In the genomic region with DNA sequence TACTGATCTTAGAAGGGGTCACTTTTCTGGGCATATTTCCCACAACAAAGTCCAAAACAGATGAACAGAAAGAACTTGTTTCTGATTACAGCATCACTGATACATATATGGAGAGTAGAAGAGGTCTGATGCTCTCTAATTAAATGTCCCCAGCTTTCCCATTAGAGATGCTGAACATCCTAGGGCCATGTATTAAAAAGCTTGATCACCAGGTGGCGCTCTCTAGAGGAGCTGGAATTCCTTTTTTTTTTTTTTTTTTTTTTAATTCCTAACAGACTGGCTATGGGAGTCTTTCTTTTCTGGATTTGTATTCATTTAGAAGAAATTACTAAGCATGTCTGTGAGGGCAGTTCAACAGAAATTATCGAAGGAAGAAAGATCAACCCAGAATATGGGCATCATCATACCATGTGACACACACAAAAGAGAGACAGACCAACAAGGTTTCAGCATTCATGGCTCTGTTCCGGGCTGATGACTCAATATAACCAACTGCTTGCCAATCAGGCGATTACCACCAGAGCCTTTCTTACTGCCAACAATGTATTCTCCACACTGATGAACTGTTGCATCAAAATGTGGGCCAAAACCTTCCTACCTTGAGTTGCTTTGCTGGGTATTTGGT, we compare ENCODE assay signal across 8 mouse cellular contexts.
DNase-seq lines count a peak whose midpoint lies in the region.

No protein-coding gene starts in this region.

- peak; percentile 1 for DNase-seq in cerebellum, adult 11 months
- DNase-seq in cerebellum, adult 11-12 months, result no peak
- peak; percentile 29 to 65 for DNase-seq in left cerebral cortex, adult 18-20 months (ENCODE audit: low spot score in 2 of 2)
- no peak for DNase-seq in left cerebral cortex, postnatal 36 days (ENCODE audit: low spot score in 2 of 2)
- peak; percentile 8 for DNase-seq in adrenal gland, adult 8-10 months
- peak; percentile 35 for DNase-seq in forelimb bud, embryonic 11.5 days (ENCODE audit: low read depth, low spot score)
- DNase-seq in right cerebral cortex, postnatal 14 days, result peak; percentile 39
- no peak for DNase-seq in MN1 (ENCODE audit: low spot score)

- intact Hi-C loops in left cerebral cortex, postnatal 36 days (cut with DNase I), result loop anchor here (10.0 kb wide), 1 partner anchor 623 kb away; no protein-coding TSS in a partner anchor

Comparison
In these comparisons a context has a peak if more than half of its experiments do, and no peak if none do; other contexts are left out.
1. DNase-seq: peak in cerebellum, adult 11 months (single experiment), left cerebral cortex, adult 18-20 months (2 of 2), adrenal gland, adult 8-10 months (single experiment), forelimb bud, embryonic 11.5 days (single experiment) and right cerebral cortex, postnatal 14 days (single experiment); none in cerebellum, adult 11-12 months (single experiment), left cerebral cortex, postnatal 36 days (0 of 2) and MN1 (single experiment).